Mouse (Mus musculus): ENCODE results near the gene Yy1. TPM values are rescaled to one million over a fixed set of nuclear protein-coding genes. Genes with fewer than 3 reads are reported as not detected.
A peak's percentile ranks its signal among the peaks of the same experiment; 100 is the strongest.

The Yy1 gene
- polyA plus RNA-seq, 1 experiment from 2014 or later: 14.2 TPM

DNA sequence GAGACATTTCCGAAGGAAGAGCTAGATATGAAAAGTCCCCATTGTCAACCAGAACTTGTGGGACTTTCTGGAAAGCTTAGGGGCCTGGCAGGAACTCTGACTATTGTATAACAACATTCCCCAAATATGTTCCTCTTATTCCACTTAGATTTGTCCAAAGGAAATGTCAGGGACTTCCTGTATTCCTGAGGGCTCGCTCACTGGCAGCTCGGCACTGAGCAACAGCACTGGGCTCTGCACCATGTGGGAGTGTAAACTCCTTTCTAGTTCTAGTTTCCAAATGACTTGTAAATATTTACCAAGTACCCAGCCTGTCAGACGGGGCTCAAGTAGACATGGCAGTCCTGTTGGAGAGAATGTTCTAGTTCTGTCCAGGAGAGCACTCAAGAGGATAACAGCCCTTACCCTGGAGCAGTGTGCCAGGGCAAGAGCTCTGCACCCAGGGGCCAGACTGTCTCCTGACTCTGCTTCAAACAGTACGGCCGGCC is 72.3 kb downstream of the Yy1 start:
- H3K36me3 ChIP-seq (ENCODE audit: control insufficient read depth, insufficient read depth, low read length): peaks cover 42% of the 10 kb centered on the region
- no peaks in the 10 kb centered on the region for H3K27me3 ChIP-seq (ENCODE audit: control insufficient read depth, insufficient read depth, low read length)
- H3K4me2 ChIP-seq: no peak overlapping the region
- H3K4me1 ChIP-seq (ENCODE audit: control insufficient read depth, insufficient read depth, low read length): no peaks in the 10 kb centered on the region
- no peak overlapping the region for H3K9ac ChIP-seq (ENCODE audit: low read depth, low read length)
- ATAC-seq (replicated peaks; ENCODE audit: insufficient number of reproducible peaks, low FRiP score, low TSS enrichment): no peak
- 83% methylated on average over 6 of the region's 6 CpGs for WGBS (ENCODE audit: insufficient replicate concordance)
- H3K4me3 ChIP-seq (ENCODE audit: low read depth, low read length): no peak overlapping the region
- no peaks in the 10 kb centered on the region for H3K9me3 ChIP-seq (replicated peaks; ENCODE audit: control insufficient read depth, low read length)
- 0 out of 2 replicates have a peak overlapping the region, but pooled peaks have one; percentile 29 for H3K27ac ChIP-seq (ENCODE audit: low read depth, low read length)

GRCm38 (mm10) chr12:108869575-108869974 is 76.8 kb downstream of the Yy1 start:
- no peaks in the 10 kb centered on the region for H3K9me3 ChIP-seq (replicated peaks; ENCODE audit: control insufficient read depth, low read length)
- WGBS (ENCODE audit: insufficient replicate concordance): 85% methylated on average over 2 of the region's 2 CpGs
- ATAC-seq (replicated peaks; ENCODE audit: insufficient number of reproducible peaks, low FRiP score, low TSS enrichment): no peak
- no peak overlapping the region for H3K27ac ChIP-seq (ENCODE audit: low read depth, low read length)
- no peaks in the 10 kb centered on the region for H3K27me3 ChIP-seq (ENCODE audit: control insufficient read depth, insufficient read depth, low read length)
- H3K4me3 ChIP-seq (ENCODE audit: low read depth, low read length): no peak overlapping the region
- H3K9ac ChIP-seq (ENCODE audit: low read depth, low read length): no peak overlapping the region
- no peak overlapping the region for H3K4me2 ChIP-seq
- H3K4me1 ChIP-seq (ENCODE audit: control insufficient read depth, insufficient read depth, low read length): no peaks in the 10 kb centered on the region
- peaks cover 32% of the 10 kb centered on the region for H3K36me3 ChIP-seq (ENCODE audit: control insufficient read depth, insufficient read depth, low read length)

MicroRNA genes within 50 kb of the gene (microRNA counts, 519-probe panel; counts per million panel counts)
- 32.2 counts per million for microRNA mmu-miR-345-3p
- microRNA mmu-miR-345-5p: 4,027 counts per million, percentile 28 among the panel's probes with 10 or more counts

Small RNA genes lying within 50 kb of the gene (microRNA-seq; reads per million reads assigned to microRNA genes)
- 123 reads per million, percentile 65 among the genes with 10 or more reads in this experiment for gene Mir345 (ENCODE audit: borderline number of aligned reads)

Other genes starting within 250 kb of the Yy1 start
- gene Evl, start 238.3 kb upstream of the Yy1 start, polyA plus RNA-seq (2014; fragmentation: Nextera tagmentation; extraction: Ambion mirVana): 49.9 and 51.0 TPM in 2 replicates
- 0.54 and 1.2 TPM in 2 replicates for gene Degs2, start 90.7 kb upstream of the Yy1 start, polyA plus RNA-seq (2014; fragmentation: Nextera tagmentation; extraction: Ambion mirVana)
- 4.0 and 4.2 TPM in 2 replicates for gene Slc25a29, start 42.9 kb downstream of the Yy1 start, polyA plus RNA-seq (2014; fragmentation: Nextera tagmentation; extraction: Ambion mirVana)
- 4.7 and 5.4 TPM in 2 replicates for gene Slc25a47, start 43.1 kb downstream of the Yy1 start, polyA plus RNA-seq (2014; fragmentation: Nextera tagmentation; extraction: Ambion mirVana)
- gene Wdr25, start 100.7 kb downstream of the Yy1 start, polyA plus RNA-seq (2014; fragmentation: Nextera tagmentation; extraction: Ambion mirVana): 3.3 and 5.6 TPM in 2 replicates
- gene Wars, start 101.2 kb downstream of the Yy1 start, polyA plus RNA-seq (2014; fragmentation: Nextera tagmentation; extraction: Ambion mirVana): 77.2 and 78.2 TPM in 2 replicates

Measured in heart, embryonic 11.5 days (tissue).